Mouse (Mus musculus) E14TG2a.4 (cell line): ENCODE results near the gene Elf5.

Experiments used
- H3K27me3 ChIP-seq: 2 replicates; pipeline ENCODE4 v1.6.1; 2014; ENCODE audit warnings: low read length, control low read depth; ENCODE audit not compliant: insufficient read depth
- H3K36me3 ChIP-seq: 2 replicates; pipeline ENCODE4 v1.6.1; 2014; ENCODE audit warnings: low read length, control low read depth; ENCODE audit not compliant: insufficient read depth
- H3K4me1 ChIP-seq: replicated peaks from 2 replicates; pipeline ENCODE4 v1.6.1; 2014; ENCODE audit warnings: low read depth, low read length, control low read depth
- H3K4me3 ChIP-seq: replicated peaks from 2 replicates; pipeline ENCODE4 v1.5.1; 2014; ENCODE audit warnings: mild to moderate bottlenecking, low read length
- H3K9me3 ChIP-seq: 2 replicates; pipeline ENCODE4 v1.6.1; 2014; ENCODE audit warnings: low read length, control low read depth
- CTCF ChIP-seq: conservative IDR thresholded peaks from 2 replicates; pipeline ENCODE4 v1.5.1; 2014; ENCODE audit warnings: low read length
- NANOG ChIP-seq: IDR thresholded peaks from 2 replicates; pipeline ENCODE4 v1.6.1; 2014; ENCODE audit warnings: borderline replicate concordance, low read length, mixed read lengths
- POU5F1 ChIP-seq: IDR thresholded peaks from 2 replicates; pipeline ENCODE4 v1.6.1; 2014; ENCODE audit warnings: low read length, borderline replicate concordance

Gene Elf5

DNA sequence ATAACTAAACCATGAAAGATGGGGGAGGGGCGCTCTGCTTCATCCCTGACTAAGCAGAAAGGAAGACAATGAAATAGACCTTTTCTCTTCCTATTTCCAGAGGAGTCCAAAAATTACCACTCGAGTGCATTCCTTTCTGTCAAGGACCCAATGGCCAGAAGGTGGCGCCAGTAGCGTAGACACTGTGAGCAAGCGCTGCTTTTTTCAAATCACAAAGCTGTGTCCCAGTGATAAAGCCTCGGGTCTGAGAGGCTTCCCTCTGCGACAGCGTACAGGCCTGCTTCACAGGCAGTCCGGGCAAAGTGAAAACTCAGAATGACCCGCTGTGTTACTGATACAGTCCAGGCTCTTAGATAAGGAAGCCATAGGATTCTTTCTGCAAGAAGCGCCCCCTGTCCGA lies 28.2 kb downstream of the Elf5 start:
- H3K4me1 ChIP-seq = peaks cover 9% of the 10 kb centered on the region; the same call in 1 of the 2 replicates
- no peaks in the 10 kb centered on the region for H3K36me3 ChIP-seq
- H3K4me3 ChIP-seq = no peak overlapping the region
- H3K9me3 ChIP-seq = no peaks in the 10 kb centered on the region
- H3K27me3 ChIP-seq = 0 out of 2 replicates have a peak, but pooled peaks cover 9% of the 10 kb centered on the region
- TF ChIP-seq CTCF (peak; percentile 72), NANOG (no peak)

DNA sequence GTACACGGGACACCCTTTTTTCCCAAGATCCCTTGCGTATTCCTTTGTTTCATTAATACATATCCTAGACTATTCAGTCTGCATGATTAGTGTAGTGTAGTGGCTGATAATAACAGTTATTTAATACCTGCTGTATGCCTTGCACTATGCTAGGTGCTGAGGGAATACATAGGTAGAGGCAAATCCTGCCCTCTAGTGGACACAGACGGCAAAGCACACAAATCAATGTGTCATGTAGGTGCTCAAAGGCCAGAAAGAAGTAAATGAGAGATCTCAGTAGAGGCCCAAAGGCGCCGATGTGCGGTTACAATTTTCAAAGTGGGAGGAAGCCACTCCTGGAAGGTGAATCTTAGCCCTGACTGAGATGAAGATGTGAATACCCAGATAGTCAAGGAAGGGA lies 34.3 kb downstream of the Elf5 start:
- Histone ChIP-seq H3K9me3 (no peaks in the 10 kb centered on the region), H3K27me3 (0 out of 2 replicates have a peak, but pooled peaks cover 4% of the 10 kb centered on the region), H3K4me1 (0 out of 2 replicates have a peak, but pooled peaks cover 6% of the 10 kb centered on the region), H3K4me3 (no peak overlapping the region), H3K36me3 (no peaks in the 10 kb centered on the region)
- TF ChIP-seq POU5F1 = no peak
- no peak for TF ChIP-seq NANOG
- peak; percentile 89 for TF ChIP-seq CTCF

DNA sequence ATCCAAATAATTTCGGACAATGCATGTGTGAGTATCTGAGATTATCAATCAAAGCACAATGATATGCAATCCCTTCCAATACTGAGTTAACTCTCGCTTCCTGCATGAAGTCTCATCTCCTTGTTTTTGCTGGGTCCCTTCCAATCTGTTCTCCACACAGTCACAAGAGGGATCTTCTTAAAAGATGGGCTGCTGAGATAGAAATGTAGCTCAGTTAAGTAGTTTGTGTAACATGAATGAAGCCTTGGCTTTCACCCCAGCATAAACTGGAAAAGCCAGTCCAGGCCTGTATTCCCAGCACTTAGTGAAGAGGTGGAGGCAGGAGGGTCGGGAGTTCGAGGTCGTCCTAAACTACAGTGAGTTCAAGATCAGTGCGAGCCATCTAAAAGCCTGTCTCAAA lies 34.8 kb downstream of the Elf5 start:
- TF ChIP-seq POU5F1 (no peak), NANOG (no peak), CTCF (no peak)
- Histone ChIP-seq H3K9me3 (no peaks in the 10 kb centered on the region), H3K4me3 (no peak overlapping the region), H3K27me3 (0 out of 2 replicates have a peak, but pooled peaks cover 4% of the 10 kb centered on the region), H3K36me3 (no peaks in the 10 kb centered on the region), H3K4me1 (0 out of 2 replicates have a peak, but pooled peaks cover 6% of the 10 kb centered on the region)

DNA sequence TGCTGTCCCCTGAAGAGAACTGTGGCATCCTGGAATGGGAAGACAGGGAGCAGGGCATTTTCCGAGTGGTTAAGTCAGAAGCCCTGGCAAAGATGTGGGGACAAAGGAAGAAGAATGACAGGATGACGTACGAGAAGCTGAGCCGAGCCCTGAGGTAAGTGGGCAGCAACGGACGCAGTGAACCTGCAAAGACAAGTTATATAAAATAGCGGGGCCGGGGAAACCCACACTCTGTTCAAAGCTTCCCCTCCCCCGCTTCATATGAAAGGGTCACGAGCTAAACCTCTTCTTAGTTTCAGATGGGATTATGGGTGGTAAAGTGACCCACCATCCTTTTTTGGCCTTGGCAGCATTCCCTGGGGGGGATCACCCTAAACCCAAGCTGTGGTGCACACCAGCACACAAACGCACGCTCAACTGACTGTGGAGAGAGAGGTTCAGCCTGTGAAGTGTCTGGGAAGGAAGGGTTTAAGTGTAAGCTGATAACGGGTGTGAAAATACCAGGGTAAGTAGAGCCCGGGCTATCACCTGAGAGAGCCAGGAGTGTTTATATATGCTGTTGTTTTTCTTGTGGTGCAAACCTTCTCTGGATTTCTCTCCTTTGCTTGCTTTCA lies 37.6 kb downstream of the Elf5 start:
- TF ChIP-seq NANOG (no peak), POU5F1 (no peak), CTCF (no peak)
- no peaks in the 10 kb centered on the region for H3K27me3 ChIP-seq

DNA sequence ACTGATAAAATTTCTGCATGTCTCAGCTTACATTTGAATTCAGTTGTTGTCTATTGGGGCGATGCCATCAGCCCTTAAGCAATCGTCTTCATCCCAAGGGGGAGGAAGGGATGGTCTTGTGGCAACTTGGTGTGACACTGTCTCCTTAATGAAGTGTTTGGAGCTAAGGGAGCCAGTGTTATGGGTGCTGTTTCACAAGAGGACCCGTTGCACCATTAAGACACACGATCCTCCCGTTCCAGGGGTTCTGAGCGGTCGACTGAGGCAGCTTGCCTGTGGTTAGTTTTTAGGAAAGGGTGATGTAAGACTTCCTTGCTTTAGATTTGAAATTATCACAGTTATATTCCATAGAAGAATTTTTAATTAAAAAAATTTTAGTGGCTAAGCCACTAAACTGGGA lies 38.3 kb downstream of the Elf5 start:
- TF ChIP-seq NANOG (no peak), CTCF (no peak), POU5F1 (no peak)

More for the DNA sequence above, 37.6 kb downstream of the Elf5 start:
- Histone ChIP-seq H3K4me3 (no peak overlapping the region), H3K9me3 (no peaks in the 10 kb centered on the region), H3K4me1 (0 out of 2 replicates have a peak, but pooled peaks cover 6% of the 10 kb centered on the region), H3K36me3 (peaks cover 15% of the 10 kb centered on the region)

DNA sequence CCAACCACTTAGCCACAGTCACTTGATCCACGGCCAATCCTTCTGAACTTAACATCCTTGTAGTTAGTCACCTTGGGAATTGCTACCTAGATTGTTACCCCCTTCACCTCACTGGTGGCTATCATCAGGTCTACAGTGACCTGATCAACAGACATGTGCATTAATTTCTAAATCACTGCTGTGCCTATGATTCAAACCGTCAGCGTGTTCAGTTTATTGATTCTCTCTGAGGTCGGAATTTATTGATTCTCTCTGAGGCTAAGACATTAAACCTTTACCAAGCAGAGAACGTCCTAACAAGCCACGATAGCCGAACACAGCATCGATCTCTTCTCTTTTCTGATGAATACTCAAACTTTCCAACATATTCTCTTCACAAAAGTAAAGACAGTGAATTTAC lies 38.8 kb downstream of the Elf5 start:
- 0 out of 2 replicates have a peak, but pooled peaks cover 4% of the 10 kb centered on the region for H3K4me1 ChIP-seq
- peaks cover 28% of the 10 kb centered on the region for H3K36me3 ChIP-seq
- H3K27me3 ChIP-seq = no peaks in the 10 kb centered on the region
- no peak for TF ChIP-seq CTCF
- no peak for TF ChIP-seq POU5F1
- TF ChIP-seq NANOG = no peak
- no peak overlapping the region for H3K4me3 ChIP-seq
- H3K9me3 ChIP-seq = no peaks in the 10 kb centered on the region

More for the DNA sequence above, 38.3 kb downstream of the Elf5 start:
- Histone ChIP-seq H3K9me3 (no peaks in the 10 kb centered on the region), H3K27me3 (no peaks in the 10 kb centered on the region), H3K36me3 (peaks cover 23% of the 10 kb centered on the region), H3K4me1 (0 out of 2 replicates have a peak, but pooled peaks cover 4% of the 10 kb centered on the region), H3K4me3 (no peak overlapping the region)

DNA sequence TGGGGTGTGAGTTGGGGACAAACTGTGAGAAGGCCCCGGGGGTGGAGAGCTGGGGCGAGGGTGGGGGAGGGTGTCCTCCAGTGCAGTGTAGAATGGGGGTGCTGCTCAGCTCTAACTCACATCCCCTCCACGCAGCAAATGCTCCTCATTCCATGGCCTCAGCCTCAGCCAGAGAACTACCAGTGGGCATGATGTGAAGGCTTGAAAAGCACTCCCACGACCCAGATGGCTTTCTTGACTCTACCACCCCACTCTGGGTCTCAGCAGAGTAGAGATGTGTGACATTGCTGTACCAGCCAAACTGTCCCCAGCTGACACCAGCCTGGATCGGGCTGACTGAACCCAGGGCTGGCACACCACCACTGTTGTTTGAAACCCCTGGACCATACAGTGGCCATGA lies 41.1 kb downstream of the Elf5 start:
- no peak overlapping the region for H3K4me3 ChIP-seq
- H3K27me3 ChIP-seq = no peaks in the 10 kb centered on the region
- TF ChIP-seq CTCF = no peak
- no peak for TF ChIP-seq POU5F1
- no peak for TF ChIP-seq NANOG
- H3K4me1 ChIP-seq = no peaks in the 10 kb centered on the region
- no peaks in the 10 kb centered on the region for H3K9me3 ChIP-seq
- peaks cover 40% of the 10 kb centered on the region for H3K36me3 ChIP-seq

DNA sequence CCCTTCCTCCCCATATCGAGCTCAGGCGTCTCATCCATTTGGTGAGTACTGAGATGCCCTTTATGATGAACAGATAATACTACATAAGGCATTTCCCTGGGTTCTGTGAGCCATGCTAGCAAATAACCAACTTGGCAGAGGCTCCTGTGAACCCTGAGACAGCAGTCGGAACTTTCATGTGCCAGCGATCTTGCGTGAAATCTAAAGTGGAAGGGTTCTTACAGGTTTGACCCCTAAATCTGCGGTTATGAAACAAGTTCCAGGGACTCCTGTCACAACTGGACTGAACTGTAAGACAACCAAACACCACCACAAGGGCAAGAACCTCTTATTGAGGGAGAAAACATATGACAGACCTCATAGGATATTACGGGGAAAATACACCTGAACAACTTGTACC lies 44.3 kb downstream of the Elf5 start:
- H3K4me3 ChIP-seq = no peak overlapping the region
- peaks cover 17% of the 10 kb centered on the region for H3K4me1 ChIP-seq
- TF ChIP-seq CTCF = no peak
- TF ChIP-seq POU5F1 = no peak
- no peak for TF ChIP-seq NANOG
- no peaks in the 10 kb centered on the region for H3K9me3 ChIP-seq
- H3K27me3 ChIP-seq = no peaks in the 10 kb centered on the region
- H3K36me3 ChIP-seq = peaks cover 50% of the 10 kb centered on the region

DNA sequence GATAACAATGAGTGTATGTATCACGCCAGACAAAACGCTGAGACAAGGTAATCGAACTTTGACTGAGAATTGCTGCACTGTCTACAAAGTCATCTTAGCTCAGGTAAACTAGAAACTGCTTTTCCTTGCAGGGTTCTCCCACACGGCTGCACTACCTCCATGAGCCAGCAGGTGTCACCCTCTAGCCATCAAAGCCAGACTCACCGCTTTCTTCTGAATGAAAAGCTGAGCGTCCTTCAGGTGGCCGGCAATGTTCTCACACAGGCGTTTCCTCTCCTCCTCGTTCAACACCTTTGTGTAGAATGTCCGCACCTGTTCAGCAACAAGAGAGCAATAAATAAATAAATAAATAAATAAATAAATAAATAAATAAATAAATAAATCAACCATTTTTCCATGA lies 45.2 kb downstream of the Elf5 start:
- no peaks in the 10 kb centered on the region for H3K9me3 ChIP-seq
- no peaks in the 10 kb centered on the region for H3K27me3 ChIP-seq
- TF ChIP-seq POU5F1 = no peak
- TF ChIP-seq CTCF = peak; percentile 90
- H3K4me1 ChIP-seq = peaks cover 17% of the 10 kb centered on the region
- H3K36me3 ChIP-seq = peaks cover 57% of the 10 kb centered on the region
- H3K4me3 ChIP-seq = no peak overlapping the region
